Mouse (Mus musculus): Measurements from ENCODE around the gene Rnase13. TPM values are rescaled to one million over a fixed set of nuclear protein-coding genes. Genes with fewer than 3 reads are reported as not detected.

Gene Rnase13
- polyA plus RNA-seq (2014; fragmentation: Illumina TruSeq; extraction: RNeasy Lipid Tissue Mini Kit (QIAGEN cat#74804); ENCODE audit: low replicate concordance): not detected

GRCm38 (mm10) chr14:51922571-51922865 lies at the start of gene Rnase13:
Rnase13 (minus strand) TSS chr14:51922773.

GRCm38 (mm10) chr14:51918125-51918524 lies 4.4 kb downstream of the Rnase13 start, which contains the start of gene Tppp2:
Tppp2 (plus strand) TSS chr14:51918425.

GRCm38 (mm10) chr14:51913960-51914762 lies 8.4 kb downstream of the Rnase13 start, which contains the start of gene Ndrg2:
Ndrg2 (minus strand) TSS chr14:51914158.

GRCm38 (mm10) chr14:51892191-51892939 lies 30.2 kb downstream of the Rnase13 start, which contains the start of gene Slc39a2:
Slc39a2 (plus strand) TSS chr14:51892889.

GRCm38 (mm10) chr14:51884598-51885331 lies 37.8 kb downstream of the Rnase13 start, which contains the start of gene Mettl17:
Mettl17 (plus strand) TSS chr14:51884842.

Other genes with a start within 250 kb of the Rnase13 start
- gene Gm17079, start 227.3 kb downstream of the Rnase13 start, polyA plus RNA-seq (2014; fragmentation: Illumina TruSeq; extraction: RNeasy Lipid Tissue Mini Kit (QIAGEN cat#74804); ENCODE audit: low replicate concordance): not detected
- not detected for gene Gm5800, start 205.6 kb downstream of the Rnase13 start, polyA plus RNA-seq (2014; fragmentation: Illumina TruSeq; extraction: RNeasy Lipid Tissue Mini Kit (QIAGEN cat#74804); ENCODE audit: low replicate concordance)
- gene Ang4, start 149.2 kb downstream of the Rnase13 start, polyA plus RNA-seq (2014; fragmentation: Illumina TruSeq; extraction: RNeasy Lipid Tissue Mini Kit (QIAGEN cat#74804); ENCODE audit: low replicate concordance): 125 TPM
- gene AY358078, start 122.7 kb downstream of the Rnase13 start, polyA plus RNA-seq (2014; fragmentation: Illumina TruSeq; extraction: RNeasy Lipid Tissue Mini Kit (QIAGEN cat#74804); ENCODE audit: low replicate concordance): not detected
- not detected for gene Ear6, start 69.1 kb downstream of the Rnase13 start, polyA plus RNA-seq (2014; fragmentation: Illumina TruSeq; extraction: RNeasy Lipid Tissue Mini Kit (QIAGEN cat#74804); ENCODE audit: low replicate concordance)
- 3.0 TPM for gene Mettl17, start 37.9 kb downstream of the Rnase13 start, polyA plus RNA-seq (2014; fragmentation: Illumina TruSeq; extraction: RNeasy Lipid Tissue Mini Kit (QIAGEN cat#74804); ENCODE audit: low replicate concordance)
- 0.97 TPM for gene Slc39a2, start 29.9 kb downstream of the Rnase13 start, polyA plus RNA-seq (2014; fragmentation: Illumina TruSeq; extraction: RNeasy Lipid Tissue Mini Kit (QIAGEN cat#74804); ENCODE audit: low replicate concordance)
- 68.9 TPM for gene Ndrg2, start 8.6 kb downstream of the Rnase13 start, polyA plus RNA-seq (2014; fragmentation: Illumina TruSeq; extraction: RNeasy Lipid Tissue Mini Kit (QIAGEN cat#74804); ENCODE audit: low replicate concordance)
- gene Tppp2, start 4.3 kb downstream of the Rnase13 start, polyA plus RNA-seq (2014; fragmentation: Illumina TruSeq; extraction: RNeasy Lipid Tissue Mini Kit (QIAGEN cat#74804); ENCODE audit: low replicate concordance): not detected
- gene Arhgef40, start 61.9 kb upstream of the Rnase13 start, polyA plus RNA-seq (2014; fragmentation: Illumina TruSeq; extraction: RNeasy Lipid Tissue Mini Kit (QIAGEN cat#74804); ENCODE audit: low replicate concordance): 2.4 TPM
- 7.1 TPM for gene Tmem253, start 92.9 kb upstream of the Rnase13 start, polyA plus RNA-seq (2014; fragmentation: Illumina TruSeq; extraction: RNeasy Lipid Tissue Mini Kit (QIAGEN cat#74804); ENCODE audit: low replicate concordance)
- 0.59 TPM for gene Zfp219, start 98.0 kb upstream of the Rnase13 start, polyA plus RNA-seq (2014; fragmentation: Illumina TruSeq; extraction: RNeasy Lipid Tissue Mini Kit (QIAGEN cat#74804); ENCODE audit: low replicate concordance)
- not detected for gene Olfr221, start 119.7 kb upstream of the Rnase13 start, polyA plus RNA-seq (2014; fragmentation: Illumina TruSeq; extraction: RNeasy Lipid Tissue Mini Kit (QIAGEN cat#74804); ENCODE audit: low replicate concordance)
- gene Hnrnpc, start 181.3 kb upstream of the Rnase13 start, polyA plus RNA-seq (2014; fragmentation: Illumina TruSeq; extraction: RNeasy Lipid Tissue Mini Kit (QIAGEN cat#74804); ENCODE audit: low replicate concordance): 274 TPM
- gene Rpgrip1, start 187.9 kb upstream of the Rnase13 start, polyA plus RNA-seq (2014; fragmentation: Illumina TruSeq; extraction: RNeasy Lipid Tissue Mini Kit (QIAGEN cat#74804); ENCODE audit: low replicate concordance): 2.0 TPM